Mouse (Mus musculus) c-Kit-positive CD71-negative TER-119-negative erythroid progenitor cells, embryonic 14.5 days (primary cell): ENCODE data around the gene Nrcam.

Source experiments
- DNase-seq: peaks from one replicate; pipeline ENCODE4 v3.0.0-alpha.2; 2013; ENCODE audit warnings: low read depth

Gene Nrcam

GRCm38 (mm10) chr12:44515066-44515465 lies 186.4 kb downstream of the Nrcam start:
- no peak for DNase-seq

GRCm38 (mm10) chr12:44519440-44520141 lies 190.9 kb downstream of the Nrcam start:
- no peak for DNase-seq

GRCm38 (mm10) chr12:44521496-44521895 lies 192.8 kb downstream of the Nrcam start:
- DNase-seq, result no peak

- DNase-seq, result no peak
These were observed 196.2 kb downstream of the Nrcam start for GRCm38 (mm10) chr12:44524621-44525565.

- no peak for DNase-seq
These were observed 199.8 kb downstream of the Nrcam start for GRCm38 (mm10) chr12:44528391-44529016.

GRCm38 (mm10) chr12:44532337-44533113 lies 203.8 kb downstream of the Nrcam start:
- DNase-seq, result no peak

GRCm38 (mm10) chr12:44534100-44534633 lies 205.5 kb downstream of the Nrcam start:
- DNase-seq, result no peak

GRCm38 (mm10) chr12:44535623-44536022 lies 206.9 kb downstream of the Nrcam start:
- DNase-seq, result no peak

- DNase-seq, result peak; percentile 31
These were observed 219.2 kb downstream of the Nrcam start for GRCm38 (mm10) chr12:44547721-44548369.

- DNase-seq, result no peak
These were observed 219.8 kb downstream of the Nrcam start for GRCm38 (mm10) chr12:44548465-44548864.

- DNase-seq, result no peak
These were observed 222.9 kb downstream of the Nrcam start for GRCm38 (mm10) chr12:44551614-44552013.

- DNase-seq, result no peak
These were observed 225.4 kb downstream of the Nrcam start for GRCm38 (mm10) chr12:44554051-44554450.

GRCm38 (mm10) chr12:44554808-44555207 lies 226.1 kb downstream of the Nrcam start:
- no peak for DNase-seq

- no peak for DNase-seq
These were observed 231.3 kb downstream of the Nrcam start for GRCm38 (mm10) chr12:44560002-44560401.

GRCm38 (mm10) chr12:44570070-44570469 lies 241.4 kb downstream of the Nrcam start:
- DNase-seq, result no peak

- DNase-seq, result peak; percentile 6
These were observed 244.0 kb downstream of the Nrcam start for GRCm38 (mm10) chr12:44572664-44573063.

GRCm38 (mm10) chr12:44574167-44574566 lies 245.5 kb downstream of the Nrcam start:
- DNase-seq, result no peak

- peak; percentile 49 for DNase-seq
These were observed 272.9 kb downstream of the Nrcam start for GRCm38 (mm10) chr12:44601410-44602149.

- no peak for DNase-seq
These were observed 273.7 kb downstream of the Nrcam start for GRCm38 (mm10) chr12:44602269-44602957.

- no peak for DNase-seq
These were observed 274.3 kb downstream of the Nrcam start for GRCm38 (mm10) chr12:44602958-44603331.
